Mouse (Mus musculus): Measurements from ENCODE around the gene Ttll10.

DNA sequence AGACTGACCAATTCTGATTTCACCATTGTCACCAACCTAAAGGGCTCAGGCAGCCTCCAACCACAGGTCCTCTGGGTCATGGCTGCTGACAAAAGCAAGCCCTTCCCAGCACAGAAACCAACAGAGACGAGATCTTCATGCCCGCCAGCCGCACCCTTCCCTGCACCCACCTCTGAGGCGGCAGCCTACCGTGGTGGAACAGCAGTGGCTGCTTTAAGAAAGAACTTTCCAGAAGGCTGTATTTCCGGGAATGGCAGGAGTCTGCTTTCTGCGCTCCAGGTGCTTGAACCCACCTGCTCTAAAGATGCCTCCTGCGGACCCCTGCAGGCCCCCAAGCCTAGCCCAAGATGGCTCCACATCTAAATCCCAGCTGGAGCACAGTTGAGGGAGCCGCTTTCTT is 388 bp downstream of the Ttll10 start:
- no peak for TF ChIP-seq CTCF (IDR thresholded peaks at IDR 0.05; ENCODE audit: extremely low read depth, insufficient read depth, insufficient read length, insufficient replicate concordance)
- TF ChIP-seq POLR2A (IDR thresholded peaks at IDR 0.05; ENCODE audit: low read depth, low read length) = no peak
